Mouse (Mus musculus): ENCODE results near the gene Fam168b.

- TF ChIP-seq CTCF (IDR thresholded peaks at IDR 0.05; ENCODE audit: insufficient read depth, low read length) (no peak), POLR2A (IDR thresholded peaks at IDR 0.05; ENCODE audit: borderline replicate concordance, extremely low read depth, low read depth, low read length) (no peak)
Measured at GRCm38 (mm10) chr1:34808445-34808844, 34.4 kb downstream of the Fam168b start.

All from lung, adult 2 months (tissue).